Mouse (Mus musculus) brain, embryonic 14.5 days (tissue): ENCODE data around the gene Hbp1.

Experiments
- CTCF ChIP-seq: fragments of 200-500 bp; IDR thresholded peaks from 2 replicates; pipeline ENCODE4 v1.5.1; 2012; ENCODE audit warnings: inconsistent platforms, mild to moderate bottlenecking, moderate library complexity, borderline replicate concordance; ENCODE audit not compliant: insufficient read depth, insufficient read length; ENCODE audit errors: extremely low read depth
- POLR2A ChIP-seq: fragments of 200-500 bp; IDR thresholded peaks from 2 replicates; pipeline ENCODE4 v1.6.1; 2012; ENCODE audit warnings: mild to moderate bottlenecking, inconsistent platforms, borderline replicate concordance; ENCODE audit not compliant: poor library complexity, insufficient read depth, insufficient read length, severe bottlenecking; ENCODE audit errors: extremely low read depth

- TF ChIP-seq CTCF (no peak), POLR2A (no peak)
These were observed 48.4 kb upstream of the Hbp1 start for GRCm38 (mm10) chr12:31998706-31999105.
